Mouse (Mus musculus): ENCODE data around the gene Pacsin1. TPM values are rescaled to one million over a fixed set of nuclear protein-coding genes. Genes with fewer than 3 reads are reported as not detected.

Pacsin1 gene
- polyA plus RNA-seq, 2 experiments, result 2.4 to 4.5 TPM

- TF ChIP-seq POLR2A (IDR thresholded peaks at IDR 0.05; ENCODE audit: borderline replicate concordance, extremely low read depth, insufficient read depth, insufficient read length), result no peak
- no peaks in the 10 kb centered on the region for H3K27me3 ChIP-seq (ENCODE audit: control insufficient read depth, insufficient read depth, low read length)
- no peak overlapping the region for H3K9ac ChIP-seq (ENCODE audit: low read depth, low read length, severe bottlenecking)
- no peaks in the 10 kb centered on the region for H3K36me3 ChIP-seq (ENCODE audit: control insufficient read depth, insufficient read depth, low read length)
- DNase-seq (ENCODE audit: low spot score) (no peak), ATAC-seq (ENCODE audit: low FRiP score, low read depth) (no peak)
- H3K9me3 ChIP-seq (ENCODE audit: control insufficient read depth, low read length), result no peaks in the 10 kb centered on the region
- no peak overlapping the region for H3K4me2 ChIP-seq (replicated peaks; ENCODE audit: low read depth, low read length, severe bottlenecking)
- WGBS, result 41% methylated on average over 2 of the region's 2 CpGs
- H3K27ac ChIP-seq (replicated peaks; ENCODE audit: low read depth, low read length), result no peak overlapping the region
- H3K4me3 ChIP-seq (replicated peaks; ENCODE audit: low read length), result no peak overlapping the region
- H3K4me1 ChIP-seq (ENCODE audit: control insufficient read depth, insufficient read depth, low read length), result peaks cover 6% of the 10 kb centered on the region
These were observed 10.7 kb upstream of the Pacsin1 start for GRCm38 (mm10) chr17:27644572-27644971.

GRCm38 (mm10) chr17:27645807-27646206, 9.5 kb upstream of the Pacsin1 start:
- DNase-seq (ENCODE audit: low spot score) (no peak), ATAC-seq (ENCODE audit: low FRiP score, low read depth) (no peak)
- Histone ChIP-seq H3K36me3 (ENCODE audit: control insufficient read depth, insufficient read depth, low read length) (no peaks in the 10 kb centered on the region), H3K4me2 (replicated peaks; ENCODE audit: low read depth, low read length, severe bottlenecking) (no peak overlapping the region), H3K4me1 (ENCODE audit: control insufficient read depth, insufficient read depth, low read length) (peaks cover 6% of the 10 kb centered on the region), H3K9me3 (ENCODE audit: control insufficient read depth, low read length) (no peaks in the 10 kb centered on the region), H3K27ac (replicated peaks; ENCODE audit: low read depth, low read length) (no peak overlapping the region), H3K27me3 (ENCODE audit: control insufficient read depth, insufficient read depth, low read length) (no peaks in the 10 kb centered on the region), H3K4me3 (replicated peaks; ENCODE audit: low read length) (no peak overlapping the region), H3K9ac (ENCODE audit: low read depth, low read length, severe bottlenecking) (no peak overlapping the region)
- 41% methylated on average over 7 of the region's 7 CpGs for WGBS
- TF ChIP-seq POLR2A (IDR thresholded peaks at IDR 0.05; ENCODE audit: borderline replicate concordance, extremely low read depth, insufficient read depth, insufficient read length), result no peak

- no peaks in the 10 kb centered on the region for H3K36me3 ChIP-seq (ENCODE audit: control insufficient read depth, insufficient read depth, low read length)
- H3K4me1 ChIP-seq (ENCODE audit: control insufficient read depth, insufficient read depth, low read length), result 0 out of 2 replicates have a peak, but pooled peaks cover 3% of the 10 kb centered on the region
- no peak overlapping the region for H3K9ac ChIP-seq (ENCODE audit: low read depth, low read length, severe bottlenecking)
- no peaks in the 10 kb centered on the region for H3K9me3 ChIP-seq (ENCODE audit: control insufficient read depth, low read length)
- TF ChIP-seq POLR2A (IDR thresholded peaks at IDR 0.05; ENCODE audit: borderline replicate concordance, extremely low read depth, insufficient read depth, insufficient read length), result no peak
- DNase-seq (ENCODE audit: low spot score) (no peak), ATAC-seq (ENCODE audit: low FRiP score, low read depth) (no peak)
- WGBS, result 8% methylated on average over 12 of the region's 12 CpGs
- H3K4me3 ChIP-seq (replicated peaks; ENCODE audit: low read length), result no peak overlapping the region
- no peak overlapping the region for H3K27ac ChIP-seq (replicated peaks; ENCODE audit: low read depth, low read length)
- peaks cover 4% of the 10 kb centered on the region; the same call in 1 of the 2 replicates for H3K27me3 ChIP-seq (ENCODE audit: control insufficient read depth, insufficient read depth, low read length)
- H3K4me2 ChIP-seq (replicated peaks; ENCODE audit: low read depth, low read length, severe bottlenecking), result no peak overlapping the region
These were observed 5.1 kb upstream of the Pacsin1 start for GRCm38 (mm10) chr17:27650160-27650559.

- Histone ChIP-seq H3K4me1 (ENCODE audit: control insufficient read depth, insufficient read depth, low read length) (peaks cover 5% of the 10 kb centered on the region; the same call in 1 of the 2 replicates), H3K9me3 (ENCODE audit: control insufficient read depth, low read length) (no peaks in the 10 kb centered on the region), H3K36me3 (ENCODE audit: control insufficient read depth, insufficient read depth, low read length) (no peaks in the 10 kb centered on the region), H3K9ac (ENCODE audit: low read depth, low read length, severe bottlenecking) (no peak overlapping the region), H3K27ac (replicated peaks; ENCODE audit: low read depth, low read length) (no peak overlapping the region), H3K27me3 (ENCODE audit: control insufficient read depth, insufficient read depth, low read length) (peaks cover 9% of the 10 kb centered on the region; the same call in 1 of the 2 replicates), H3K4me2 (replicated peaks; ENCODE audit: low read depth, low read length, severe bottlenecking) (no peak overlapping the region), H3K4me3 (replicated peaks; ENCODE audit: low read length) (no peak overlapping the region)
- ATAC-seq (ENCODE audit: low FRiP score, low read depth) (no peak), DNase-seq (ENCODE audit: low spot score) (no peak)
- TF ChIP-seq POLR2A (IDR thresholded peaks at IDR 0.05; ENCODE audit: borderline replicate concordance, extremely low read depth, insufficient read depth, insufficient read length), result no peak
- WGBS, result 83% methylated on average over 13 of the region's 13 CpGs
These were observed 4.7 kb upstream of the Pacsin1 start for GRCm38 (mm10) chr17:27650586-27650985.

GRCm38 (mm10) chr17:27652046-27652790, 3.1 kb upstream of the Pacsin1 start:
- H3K4me3 ChIP-seq (replicated peaks; ENCODE audit: low read length), result no peak overlapping the region
- no peak for TF ChIP-seq POLR2A (IDR thresholded peaks at IDR 0.05; ENCODE audit: borderline replicate concordance, extremely low read depth, insufficient read depth, insufficient read length)
- WGBS, result 78% methylated on average over 23 of the region's 23 CpGs
- H3K9ac ChIP-seq (ENCODE audit: low read depth, low read length, severe bottlenecking), result no peak overlapping the region
- H3K27ac ChIP-seq (replicated peaks; ENCODE audit: low read depth, low read length), result no peak overlapping the region
- H3K9me3 ChIP-seq (ENCODE audit: control insufficient read depth, low read length), result no peaks in the 10 kb centered on the region
- H3K4me2 ChIP-seq (replicated peaks; ENCODE audit: low read depth, low read length, severe bottlenecking), result no peak overlapping the region
- peaks cover 13% of the 10 kb centered on the region for H3K4me1 ChIP-seq (ENCODE audit: control insufficient read depth, insufficient read depth, low read length)
- DNase-seq (ENCODE audit: low spot score) (no peak), ATAC-seq (ENCODE audit: low FRiP score, low read depth) (no peak)
- H3K36me3 ChIP-seq (ENCODE audit: control insufficient read depth, insufficient read depth, low read length), result no peaks in the 10 kb centered on the region
- peaks cover 18% of the 10 kb centered on the region; the same call in 1 of the 2 replicates for H3K27me3 ChIP-seq (ENCODE audit: control insufficient read depth, insufficient read depth, low read length)
